Mouse (Mus musculus): ENCODE results near the gene Olfr850.

Olfr850 gene

GRCm38 (mm10) chr9:19478148-19478547 lies at the start of gene Olfr850:
Gene Olfr850, minus strand, starts transcription at chr9:19478248.
- no peak for DNase-seq (ENCODE audit: low read depth, low spot score)

- DNase-seq (ENCODE audit: low read depth, low spot score), result no peak
Measured at GRCm38 (mm10) chr9:19492995-19493394, 14.9 kb upstream of the Olfr850 start, which contains the start of gene Olfr851. Gene Olfr851, plus strand, starts transcription at chr9:19493295.

GRCm38 (mm10) chr9:19439966-19440365 lies 38.1 kb downstream of the Olfr850 start, which contains the start of gene Olfr849:
Gene Olfr849, plus strand, starts transcription at chr9:19440266.
- DNase-seq (ENCODE audit: low read depth, low spot score), result no peak
